ENCODE assay signal across 11 mouse cellular contexts in genomic region chr6:87183981-87184380, GRCm38 (mm10).
DNase-seq lines count a peak whose midpoint lies in the region; ATAC-seq lines count a peak whose summit lies in the region.
"Had no signal": no experiment of that assay in that cellular context is flagged by ENCODE, and none has a peak within 500 bp of the region (broad histone marks: within the 10 kb centered on the region; RNA-seq: fewer than 3 reads in every experiment).

No protein-coding gene starts in this region.

- H3K4me1 ChIP-seq in kidney, embryonic 15.5 days, result peaks cover 36% of the 10 kb centered on the region
- peaks cover 58% of the 10 kb centered on the region for H3K4me1 ChIP-seq in limb, embryonic 15.5 days
- H3K4me1 ChIP-seq: hindbrain, embryonic 15.5 days; midbrain, embryonic 15.5 days had no signal

- no peak overlapping the region for H3K27ac ChIP-seq in kidney, embryonic 15.5 days
- peak overlapping the region; percentile 79 for H3K27ac ChIP-seq in limb, embryonic 15.5 days
- H3K27ac ChIP-seq: hindbrain, embryonic 15.5 days; midbrain, embryonic 15.5 days had no signal

- H3K9me3 ChIP-seq in kidney, embryonic 15.5 days (replicated peaks), result no peaks in the 10 kb centered on the region
- no peaks in the 10 kb centered on the region for H3K9me3 ChIP-seq in limb, embryonic 15.5 days
- H3K9me3 ChIP-seq: hindbrain, embryonic 15.5 days; midbrain, embryonic 15.5 days had no signal

- H3K9ac ChIP-seq in kidney, embryonic 15.5 days, result no peak overlapping the region
- H3K9ac ChIP-seq in limb, embryonic 15.5 days, result no peak overlapping the region
- H3K9ac ChIP-seq: hindbrain, embryonic 15.5 days; midbrain, embryonic 15.5 days had no signal

- H3K4me3 ChIP-seq in kidney, embryonic 15.5 days (replicated peaks), result no peak overlapping the region
- H3K4me3 ChIP-seq in limb, embryonic 15.5 days, result no peak overlapping the region
- H3K4me3 ChIP-seq: hindbrain, embryonic 15.5 days; midbrain, embryonic 15.5 days had no signal

- H3K4me2 ChIP-seq in kidney, embryonic 15.5 days, result no peak overlapping the region
- H3K4me2 ChIP-seq in limb, embryonic 15.5 days, result no peak overlapping the region
- H3K4me2 ChIP-seq: hindbrain, embryonic 15.5 days; midbrain, embryonic 15.5 days had no signal

- 0 out of 2 replicates have a peak, but pooled peaks have one; percentile 54 for ATAC-seq in kidney, embryonic 15.5 days (replicated peaks; ENCODE audit: low FRiP score)
- ATAC-seq in limb, embryonic 15.5 days (ENCODE audit: insufficient number of reproducible peaks, low FRiP score, low TSS enrichment, low read depth), result no peak
- ATAC-seq in inflammation-experienced regulatory T-cells, adult 6 months, result no peak
- ATAC-seq: midbrain, embryonic 15.5 days had no signal

- WGBS in kidney, embryonic 15.5 days, result 82% methylated on average over 11 of the region's 11 CpGs
- 85% methylated on average over 11 of the region's 11 CpGs for WGBS in limb, embryonic 15.5 days

- peaks cover 2% of the 10 kb centered on the region for H3K36me3 ChIP-seq in kidney, embryonic 15.5 days
- H3K36me3 ChIP-seq in limb, embryonic 15.5 days, result peaks cover 63% of the 10 kb centered on the region
- H3K36me3 ChIP-seq: hindbrain, embryonic 15.5 days; midbrain, embryonic 15.5 days had no signal

- no peaks in the 10 kb centered on the region for H3K27me3 ChIP-seq in kidney, embryonic 15.5 days
- no peaks in the 10 kb centered on the region for H3K27me3 ChIP-seq in limb, embryonic 15.5 days
- H3K27me3 ChIP-seq: hindbrain, embryonic 15.5 days; midbrain, embryonic 15.5 days had no signal

- DNase-seq in kidney, postnatal 36 days, result no peak
- peak; percentile 81 for DNase-seq in c-Kit-positive CD71-positive TER-119-positive erythroid progenitor cells, embryonic 14.5 days (ENCODE audit: low spot score)
- peak; percentile 19 to 42 for DNase-seq in spleen, postnatal 36 days (ENCODE audit: low spot score in 2 of 2)
- no peak for DNase-seq in kidney, adult 8-10 months
- no peak for DNase-seq in cerebellum, adult 9-11 months
- DNase-seq: retina, postnatal 1 day had no signal

Comparison
In these comparisons a context has a peak if more than half of its experiments do, and no peak if none do; other contexts are left out.
1. DNase-seq: peak in c-Kit-positive CD71-positive TER-119-positive erythroid progenitor cells, embryonic 14.5 days (single experiment) and spleen, postnatal 36 days (2 of 2); none in kidney, postnatal 36 days (0 of 2), kidney, adult 8-10 months (0 of 2) and cerebellum, adult 9-11 months (single experiment).